Mouse (Mus musculus) retina, adult 2 months (tissue): ENCODE measurements around the gene Krt71.
"Not testable (repeated sequence)": the region's sequence is repeated elsewhere in the genome, so short reads cannot be mapped to it uniquely, and the experiment has no call there.

Source experiments
- DNase-seq: peaks from one replicate; pipeline ENCODE4 v3.0.0-alpha.2; 2012; ENCODE audit warnings: low read depth, low spot score

Krt71 gene

GRCm38 (mm10) chr15:101742711-101743110, at the start of gene Krt71:
Gene Krt71 (minus strand): TSS chr15:101743109.
- DNase-seq, result no peak

- no peak for DNase-seq
Measured at GRCm38 (mm10) chr15:101790867-101791266, 48.0 kb upstream of the Krt71 start.

- no peak for DNase-seq
Measured at GRCm38 (mm10) chr15:101786360-101786759, 43.5 kb upstream of the Krt71 start, which contains the start of gene Krt72. Gene Krt72 (minus strand): TSS chr15:101786460.

GRCm38 (mm10) chr15:101773420-101773819, 30.5 kb upstream of the Krt71 start:
- no peak for DNase-seq

GRCm38 (mm10) chr15:101772711-101773081, 29.8 kb upstream of the Krt71 start:
- peak; percentile 72 for DNase-seq

GRCm38 (mm10) chr15:101772080-101772710, 29.3 kb upstream of the Krt71 start:
- DNase-seq, result no peak

GRCm38 (mm10) chr15:101770226-101770625, 27.3 kb upstream of the Krt71 start:
- DNase-seq, result no peak

- DNase-seq, result peak; percentile 20
Measured at GRCm38 (mm10) chr15:101737786-101738185, 5.1 kb downstream of the Krt71 start.

- no peak for DNase-seq
Measured at GRCm38 (mm10) chr15:101730653-101731052, 12.3 kb downstream of the Krt71 start.

GRCm38 (mm10) chr15:101724686-101725085, 18.2 kb downstream of the Krt71 start:
- no peak for DNase-seq

GRCm38 (mm10) chr15:101715831-101716230, 27.1 kb downstream of the Krt71 start:
- DNase-seq, result no peak

- no peak for DNase-seq
Measured at GRCm38 (mm10) chr15:101714356-101714755, 28.6 kb downstream of the Krt71 start.

- no peak for DNase-seq
Measured at GRCm38 (mm10) chr15:101713731-101714130, 29.2 kb downstream of the Krt71 start.

GRCm38 (mm10) chr15:101712720-101713119, 30.2 kb downstream of the Krt71 start, which contains the start of gene Krt5:
Gene Krt5 (minus strand): TSS chr15:101712898.
- no peak for DNase-seq

- DNase-seq, result no peak
Measured at GRCm38 (mm10) chr15:101708683-101709082, 34.2 kb downstream of the Krt71 start.

- DNase-seq, result no peak
Measured at GRCm38 (mm10) chr15:101707454-101707853, 35.5 kb downstream of the Krt71 start.

GRCm38 (mm10) chr15:101704066-101704465, 38.8 kb downstream of the Krt71 start:
- no peak for DNase-seq

GRCm38 (mm10) chr15:101702380-101702779, 40.5 kb downstream of the Krt71 start:
- no peak for DNase-seq

- DNase-seq, result no peak
Measured at GRCm38 (mm10) chr15:101699866-101700265, 43.0 kb downstream of the Krt71 start.

- DNase-seq, result no peak
Measured at GRCm38 (mm10) chr15:101699192-101699591, 43.7 kb downstream of the Krt71 start.

GRCm38 (mm10) chr15:101697326-101698188, 45.4 kb downstream of the Krt71 start:
- DNase-seq, result no peak

- no peak for DNase-seq
Measured at GRCm38 (mm10) chr15:101694207-101694606, 48.7 kb downstream of the Krt71 start, which contains the start of gene Krt6a. Gene Krt6a (minus strand): TSS chr15:101694307.

- not testable (repeated sequence) for DNase-seq
Measured at GRCm38 (mm10) chr15:101690460-101690859, 52.4 kb downstream of the Krt71 start.
